Mouse (Mus musculus) gastrocnemius, adult 2 months (tissue): Measurements from ENCODE around the gene Baz2a. TPM values are rescaled to one million over a fixed set of nuclear protein-coding genes. Genes with fewer than 3 reads are reported as not detected.
"Not testable (repeated sequence)": the region's sequence is repeated elsewhere in the genome, so short reads cannot be mapped to it uniquely, and the experiment has no call there.

ENCODE experiments used
- DNase-seq: peaks from one replicate; pipeline ENCODE4 v3.0.0; 2022
- H3K27ac ChIP-seq: fragments of 200-600 bp; 2 replicates; pipeline ENCODE4 v1.8.1; 2022; ENCODE audit warnings: mild to moderate bottlenecking
- H3K4me3 ChIP-seq: fragments of 200-600 bp; 2 replicates; pipeline ENCODE4 v1.8.1; 2022; ENCODE audit warnings: mild to moderate bottlenecking, moderate library complexity
- CTCF ChIP-seq: fragments of 200-600 bp; IDR thresholded peaks from 2 replicates; pipeline ENCODE4 v1.8.1; 2022; ENCODE audit warnings: antibody characterized with exemption, mild to moderate bottlenecking, moderate library complexity
- intact Hi-C: fragments of 180-260 bp; cut with DNase I; formaldehyde crosslinking; loops from one replicate; pipeline ENCODE4 v1.15.1; 2025
- total RNA-seq, 2 experiments: library from RNA; stranded (reverse); gene quantifications; 2 replicates each; pipeline ENCODE4 v1.2.3; 2021

Baz2a gene
- total RNA-seq, 2 experiments from 2014 or later = 12.7 to 13.2 TPM

DNA sequence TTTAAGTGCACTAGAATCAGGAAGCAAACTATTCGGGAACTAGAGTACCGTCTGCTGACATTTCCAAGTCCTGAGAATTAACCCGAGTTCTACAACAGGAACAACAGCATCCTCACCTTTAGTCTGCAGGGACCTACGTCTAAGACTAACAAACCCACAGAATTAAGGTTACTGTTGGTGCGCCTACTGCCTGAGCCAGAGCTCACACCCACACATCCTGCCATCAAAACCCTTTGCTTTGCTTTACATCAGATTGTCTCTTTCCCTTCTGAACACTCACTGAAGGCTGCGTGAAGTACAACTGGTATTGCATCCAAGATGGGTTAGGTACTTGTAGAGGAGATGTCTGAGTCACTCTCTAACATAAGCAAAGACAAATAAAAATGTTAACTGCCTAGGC, 44.0 kb downstream of the Baz2a start:
- intact Hi-C loops = no loop called here

DNA sequence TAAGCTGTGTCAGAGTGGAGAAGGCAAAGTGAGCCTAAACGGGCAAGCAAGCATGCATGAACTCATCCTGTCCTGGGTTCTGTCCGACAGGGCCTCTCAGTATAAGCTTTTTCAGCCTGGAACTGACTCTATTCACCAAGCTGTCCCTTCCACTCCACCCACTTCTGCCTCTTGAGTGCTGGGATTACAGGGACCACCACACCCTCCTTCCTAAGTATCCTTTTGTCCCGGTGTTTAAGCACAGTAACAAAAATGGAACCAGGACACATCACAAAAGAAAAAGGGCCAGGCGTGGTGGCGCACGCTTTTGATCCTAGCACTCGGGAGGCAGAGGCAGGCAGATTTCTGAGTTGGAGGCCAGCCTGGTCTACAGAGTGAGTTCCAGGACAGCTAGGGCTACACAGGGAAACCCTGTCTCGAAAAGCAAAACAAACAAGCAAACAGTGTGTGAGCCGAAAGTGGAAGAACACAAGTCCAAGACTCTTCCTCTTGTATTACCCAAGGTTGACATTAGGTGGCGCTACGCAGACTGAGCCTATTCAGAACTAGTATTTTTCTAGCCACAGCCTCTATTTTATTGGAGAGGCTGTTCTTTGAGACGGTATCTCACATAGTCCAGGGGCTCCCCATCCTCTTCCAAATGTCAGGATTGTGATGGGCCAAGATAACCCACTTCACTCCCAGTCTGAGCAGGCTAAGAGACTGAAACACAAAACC, 49.0 kb downstream of the Baz2a start:
- Histone ChIP-seq H3K4me3 (no peak overlapping the region), H3K27ac (no peak overlapping the region)
- DNase-seq = peak; percentile 52
- intact Hi-C loops = loop anchor here (5.0 kb wide), 1 partner anchor 48 kb away; the partner anchor contains the start of gene Baz2a
- peak; percentile 84 for TF ChIP-seq CTCF

More for the DNA sequence above, 44.0 kb downstream of the Baz2a start:
- Histone ChIP-seq H3K4me3 (no peak overlapping the region), H3K27ac (no peak overlapping the region)
- no peak for DNase-seq
- no peak for TF ChIP-seq CTCF

DNA sequence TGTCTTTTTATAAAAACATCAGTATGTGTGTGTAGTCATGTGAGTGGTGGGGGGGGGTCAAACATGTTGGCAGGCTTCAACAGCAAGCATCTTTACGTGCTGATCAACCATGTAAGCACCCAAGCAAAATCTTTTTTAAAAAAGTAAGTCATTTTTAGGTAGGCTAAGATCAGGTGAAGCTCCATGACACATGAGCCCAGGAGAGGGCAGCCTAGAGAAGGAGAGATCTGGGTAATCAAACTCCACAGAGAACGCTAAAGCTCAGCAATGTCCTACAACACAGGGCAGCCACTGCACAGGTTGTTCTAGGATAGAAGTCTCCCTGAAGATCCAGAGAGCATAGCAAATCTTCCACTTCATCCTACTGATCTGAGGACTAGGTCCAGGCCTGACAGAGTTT, 50.8 kb downstream of the Baz2a start:
- no peak overlapping the region for H3K27ac ChIP-seq
- no peak overlapping the region for H3K4me3 ChIP-seq
- no peak for DNase-seq
- peak; percentile 48 for TF ChIP-seq CTCF
- intact Hi-C loops = loop anchor here (5.0 kb wide), 1 partner anchor 50 kb away; the partner anchor contains the start of gene Baz2a

DNA sequence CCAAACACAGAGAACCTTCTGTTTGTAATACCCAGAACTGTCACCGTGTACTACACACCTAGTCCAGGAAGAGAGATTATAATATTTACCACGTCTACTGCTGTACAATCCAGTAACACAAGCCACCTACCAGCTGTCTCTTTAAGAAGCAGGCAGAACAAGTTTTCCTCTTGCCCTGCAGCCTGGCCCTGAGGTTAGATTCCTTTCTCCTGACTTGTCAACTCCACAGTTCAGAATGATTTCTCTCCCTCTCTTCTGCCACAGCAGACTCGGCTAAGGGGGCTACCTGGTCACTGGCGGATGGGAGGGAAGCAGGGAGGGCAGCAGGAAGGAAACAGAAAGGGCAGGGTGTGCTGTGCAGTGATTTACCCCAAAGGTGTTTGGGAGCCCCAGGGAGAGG, 52.3 kb downstream of the Baz2a start:
- H3K4me3 ChIP-seq = no peak overlapping the region
- TF ChIP-seq CTCF = no peak
- intact Hi-C loops = loop anchor here (5.0 kb wide), 1 partner anchor 51 kb away; the partner anchor contains the start of gene Baz2a
- 0 out of 2 replicates have a peak overlapping the region, but pooled peaks have one; percentile 16 for H3K27ac ChIP-seq
- DNase-seq = no peak

DNA sequence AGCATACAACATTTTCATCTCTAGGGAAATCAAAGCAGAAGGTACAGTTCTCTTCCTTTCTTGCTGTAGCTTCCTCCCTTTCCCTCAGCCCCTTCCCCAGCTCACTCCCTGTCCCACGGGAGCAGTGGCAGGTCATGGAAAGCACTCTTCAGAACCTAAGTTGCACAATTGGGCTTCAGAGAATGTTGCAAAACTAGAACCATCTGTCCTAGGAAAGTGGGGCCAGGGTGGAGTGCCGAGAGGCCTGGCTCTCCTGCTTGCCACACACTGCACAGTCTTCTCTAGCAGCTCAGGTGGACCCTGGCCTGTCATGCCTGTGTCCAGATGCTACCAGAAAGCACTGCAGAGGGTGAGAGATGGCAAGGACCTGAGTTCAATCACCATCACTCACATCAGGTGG, 53.6 kb downstream of the Baz2a start:
- Histone ChIP-seq H3K27ac (peak overlapping the region; percentile 56), H3K4me3 (no peak overlapping the region)
- intact Hi-C loops = loop anchor here (5.0 kb wide), 1 partner anchor 53 kb away; the partner anchor contains the start of gene Baz2a
- peak; percentile 55 for DNase-seq
- TF ChIP-seq CTCF = no peak

DNA sequence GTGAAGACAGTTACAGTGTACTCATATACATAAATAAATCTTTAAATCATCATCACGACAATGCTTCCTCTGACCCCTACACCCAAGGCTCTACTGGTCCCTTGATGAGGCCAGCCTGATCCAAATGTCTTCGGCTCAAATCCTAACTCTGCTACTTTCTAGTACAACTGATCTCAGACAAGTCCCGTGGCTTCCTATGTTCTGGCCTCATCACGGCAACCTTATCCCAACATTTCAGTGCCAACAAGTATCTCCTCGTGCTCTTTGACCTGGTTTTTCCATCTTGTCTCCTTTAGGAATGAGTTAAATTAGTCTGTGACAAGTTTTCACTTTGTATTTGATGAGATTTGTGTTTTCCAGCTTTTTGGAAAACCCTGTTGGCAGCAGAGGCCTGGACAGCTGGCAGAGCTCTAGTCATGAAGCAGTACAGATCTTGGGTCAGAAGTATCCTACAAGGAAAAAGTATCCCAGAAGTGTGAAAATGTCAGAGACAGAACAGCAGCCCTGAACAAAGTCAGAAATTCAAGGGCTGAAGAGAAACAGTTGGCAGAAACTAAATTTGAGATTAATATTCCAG, 57.5 kb downstream of the Baz2a start:
- Histone ChIP-seq H3K4me3 (peak overlapping the region; percentile 47), H3K27ac (peak overlapping the region; percentile 80)
- no peak for DNase-seq
- intact Hi-C loops = no loop called here
- no peak for TF ChIP-seq CTCF

DNA sequence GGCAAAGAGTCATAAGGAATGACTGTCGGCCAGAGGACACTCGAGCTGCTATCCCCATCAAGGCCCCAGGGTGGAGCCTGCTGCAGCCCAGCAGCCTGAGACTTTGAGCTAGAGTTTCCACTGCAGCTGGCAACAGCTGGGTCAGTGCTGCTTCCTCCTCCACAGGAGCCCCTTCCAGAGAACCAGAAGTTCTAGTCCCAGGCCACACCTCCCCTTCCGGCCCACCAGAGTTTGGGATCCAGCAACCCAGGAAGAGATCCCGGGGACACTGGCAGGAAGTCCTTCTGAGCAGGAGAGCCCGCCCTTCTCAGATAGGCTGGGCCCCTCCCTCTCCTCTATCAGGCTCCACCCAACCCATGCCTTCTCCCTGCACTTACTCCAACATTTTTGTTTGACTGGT, 58.2 kb downstream of the Baz2a start:
- peak overlapping the region; percentile 47 for H3K4me3 ChIP-seq
- peak; percentile 72 for TF ChIP-seq CTCF
- H3K27ac ChIP-seq = peak overlapping the region; percentile 80
- DNase-seq = peak; percentile 87
- intact Hi-C loops = no loop called here

DNA sequence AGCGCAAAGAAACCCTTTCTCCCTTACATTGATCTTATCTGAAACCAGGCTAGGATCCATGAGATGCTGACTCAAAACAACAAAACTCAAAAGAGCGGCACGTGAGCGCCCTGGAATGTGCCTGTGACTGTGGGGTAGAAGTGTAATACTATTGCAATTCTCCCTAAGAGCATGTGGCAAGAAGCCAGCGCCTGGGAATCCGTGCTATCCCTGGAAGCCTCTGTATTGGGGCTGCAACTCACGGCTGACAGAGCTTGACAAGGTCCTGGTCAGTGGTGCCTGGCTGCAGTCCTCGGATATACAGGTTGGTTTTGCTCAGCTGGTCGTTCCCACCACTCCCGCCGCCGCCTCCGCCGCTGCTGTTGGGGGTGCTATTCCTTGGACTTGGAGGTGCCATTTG, 59.6 kb downstream of the Baz2a start:
- DNase-seq = peak; percentile 71
- Histone ChIP-seq H3K27ac (peak overlapping the region; percentile 80), H3K4me3 (no peak overlapping the region)
- intact Hi-C loops = no loop called here
- no peak for TF ChIP-seq CTCF

DNA sequence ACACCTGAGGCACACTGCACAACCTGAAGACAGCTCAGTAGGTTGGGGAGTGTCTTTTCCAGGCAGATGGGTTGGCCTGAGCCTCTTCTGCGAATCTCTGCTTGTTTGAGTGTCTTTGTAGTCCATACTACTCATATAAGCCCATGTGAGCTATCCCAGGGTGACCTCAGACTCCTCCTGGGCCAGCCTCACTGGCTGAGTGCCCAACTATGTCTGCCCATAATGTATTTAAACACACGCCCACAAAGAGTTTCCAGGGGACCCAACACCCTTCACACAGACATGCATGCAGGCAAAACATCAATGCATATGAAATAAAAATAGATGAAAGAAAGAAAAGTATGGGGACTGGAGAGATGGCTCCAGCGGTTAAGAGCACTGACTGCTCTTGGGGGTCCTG, 62.6 kb downstream of the Baz2a start:
- intact Hi-C loops = no loop called here
- no peak for DNase-seq
- TF ChIP-seq CTCF = no peak
- Histone ChIP-seq H3K4me3 (no peak overlapping the region), H3K27ac (no peak overlapping the region)

DNA sequence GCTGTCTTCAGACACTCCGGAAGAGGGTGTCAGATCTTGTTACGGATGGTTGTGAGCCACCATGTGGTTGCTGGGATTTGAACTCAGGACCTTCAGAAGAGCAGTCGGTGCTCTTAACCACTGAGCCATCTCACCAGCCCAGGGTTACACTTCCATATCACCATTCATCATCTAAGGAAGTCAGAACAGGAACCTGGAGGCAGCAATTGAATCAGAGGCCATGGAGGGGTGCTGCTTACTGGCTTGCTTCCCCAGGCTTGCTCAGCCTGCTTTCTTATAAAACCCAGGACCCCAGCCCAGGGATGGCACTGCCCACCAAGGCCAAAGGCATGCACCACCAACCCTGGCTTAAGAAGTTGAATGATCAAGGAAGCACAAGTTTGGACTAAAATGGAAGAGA, 74.3 kb downstream of the Baz2a start:
- H3K4me3 ChIP-seq, DNase-seq, intact Hi-C loops, H3K27ac ChIP-seq: not testable (repeated sequence)

DNA sequence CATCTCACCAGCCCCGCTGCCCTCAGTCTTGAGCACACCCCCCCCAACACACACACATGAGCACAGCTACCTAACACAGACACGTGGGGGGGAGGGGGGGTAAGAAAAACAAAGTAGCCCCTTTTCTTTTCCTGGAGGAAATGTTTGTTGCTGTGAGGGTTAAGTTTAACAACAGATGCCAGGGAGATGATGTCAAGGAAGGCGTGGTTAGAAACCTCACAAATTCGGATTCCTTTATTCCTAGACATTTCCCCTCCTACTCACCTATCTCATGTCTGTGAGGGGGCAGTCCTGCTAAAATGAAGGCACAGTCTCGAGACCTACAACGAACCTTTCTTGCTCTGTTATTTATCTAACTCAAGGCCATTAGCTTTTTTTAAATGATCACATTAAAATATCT, 75.7 kb downstream of the Baz2a start:
- DNase-seq = no peak
- Histone ChIP-seq H3K27ac (peak overlapping the region; percentile 48; the same call in 1 of the 2 replicates), H3K4me3 (no peak overlapping the region)
- intact Hi-C loops = no loop called here
- no peak for TF ChIP-seq CTCF

DNA sequence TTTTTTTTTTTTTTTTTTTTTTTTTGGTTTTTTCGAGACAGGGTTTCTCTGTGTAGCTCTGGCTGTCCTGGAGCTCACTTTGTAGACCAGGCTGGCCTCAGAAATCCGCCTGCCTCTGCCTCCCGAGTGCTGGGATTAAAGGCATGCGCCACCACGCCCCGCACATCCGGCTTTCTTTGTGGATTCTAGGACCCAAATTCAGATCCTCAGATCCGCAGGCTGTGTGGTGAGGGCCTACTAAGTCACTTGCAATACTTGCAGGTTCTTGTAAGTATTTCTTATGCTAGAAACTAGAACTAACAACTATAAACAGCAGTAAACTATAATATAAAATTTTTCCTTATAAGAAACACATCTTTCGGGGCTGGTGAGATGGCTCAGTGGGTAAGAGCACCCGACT, 80.0 kb downstream of the Baz2a start:
- H3K27ac ChIP-seq, DNase-seq, intact Hi-C loops, H3K4me3 ChIP-seq: not testable (repeated sequence)

DNA sequence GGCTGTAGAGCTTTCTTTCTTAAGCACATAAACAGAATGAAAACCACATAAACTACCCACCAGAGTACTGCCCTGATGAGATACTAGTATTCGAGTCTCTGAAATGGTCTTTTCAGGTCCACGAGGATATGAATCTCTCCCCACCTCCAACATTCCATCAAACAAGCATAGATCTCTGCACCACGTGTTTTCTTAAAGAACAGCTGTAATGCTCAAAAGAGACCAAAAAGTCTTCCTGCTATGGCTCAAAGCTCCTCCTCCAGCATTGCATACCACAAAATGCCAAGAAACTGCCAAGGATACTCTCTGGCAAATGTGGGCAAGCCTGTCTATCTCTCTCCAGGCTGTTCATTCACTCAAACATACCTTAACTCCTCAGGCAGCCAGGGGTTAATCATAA, 83.9 kb downstream of the Baz2a start:
- H3K4me3 ChIP-seq = peak overlapping the region; percentile 87
- intact Hi-C loops = no loop called here
- DNase-seq = no peak
- peak overlapping the region; percentile 90 for H3K27ac ChIP-seq
- no peak for TF ChIP-seq CTCF
